Mouse (Mus musculus) limb, embryonic 14.5 days (tissue): ENCODE measurements around the gene Lmln. TPM values are rescaled to one million over a fixed set of nuclear protein-coding genes. Genes with fewer than 3 reads are reported as not detected.
"Not testable (repeated sequence)": the region's sequence is repeated elsewhere in the genome, so short reads cannot be mapped to it uniquely, and the experiment has no call there.

Experiments
- ATAC-seq: fragments of 200-750 bp; cut with Nextera tagmentation; 2 replicates; pipeline ENCODE4 v1.8.0; 2017; ENCODE audit warnings: low read depth, moderate number of reproducible peaks, moderate TSS enrichment; ENCODE audit not compliant: low FRiP score
- DNase-seq: peaks from one replicate; pipeline ENCODE4 v3.0.0-alpha.2; 2015; ENCODE audit warnings: low spot score
- H3K27ac ChIP-seq: fragments of 300-500 bp; sonication (generic); replicated peaks from 2 replicates; pipeline ENCODE4 v1.5.1; 2014; ENCODE audit warnings: low read depth, mild to moderate bottlenecking, low read length, moderate library complexity, mixed read lengths
- H3K27me3 ChIP-seq: fragments of 300-500 bp; sonication (generic); 2 replicates; pipeline ENCODE4 v1.6.1; 2014; ENCODE audit warnings: low read length, mixed read lengths; ENCODE audit not compliant: control insufficient read depth, insufficient read depth
- H3K36me3 ChIP-seq: fragments of 300-500 bp; sonication (generic); 2 replicates; pipeline ENCODE4 v1.6.1; 2014; ENCODE audit warnings: mild to moderate bottlenecking, low read length, moderate library complexity, mixed read lengths; ENCODE audit not compliant: control insufficient read depth, insufficient read depth
- H3K4me1 ChIP-seq: fragments of 300-500 bp; sonication (generic); 2 replicates; pipeline ENCODE4 v1.6.1; 2014; ENCODE audit warnings: antibody characterized with exemption, low read length, mixed read lengths; ENCODE audit not compliant: control insufficient read depth, insufficient read depth
- H3K4me2 ChIP-seq: fragments of 300-500 bp; sonication (generic); replicated peaks from 2 replicates; pipeline ENCODE4 v1.6.1; 2014; ENCODE audit warnings: low read depth, mild to moderate bottlenecking, low read length, moderate library complexity; ENCODE audit not compliant: severe bottlenecking
- H3K4me3 ChIP-seq: fragments of 300-500 bp; sonication (generic); replicated peaks from 2 replicates; pipeline ENCODE4 v1.5.1; 2014; ENCODE audit warnings: low read length
- H3K9ac ChIP-seq: fragments of 300-500 bp; sonication (generic); 2 replicates; pipeline ENCODE4 v1.6.1; 2014; ENCODE audit warnings: mild to moderate bottlenecking, low read depth, low read length, moderate library complexity; ENCODE audit not compliant: severe bottlenecking
- H3K9me3 ChIP-seq: fragments of 300-500 bp; sonication (generic); 2 replicates; pipeline ENCODE4 v1.6.1; 2016; ENCODE audit warnings: low read length; ENCODE audit not compliant: control insufficient read depth
- POLR2A ChIP-seq: fragments of 200-500 bp; IDR thresholded peaks from 2 replicates; pipeline ENCODE4 v1.8.0; 2012; ENCODE audit warnings: inconsistent platforms, mild to moderate bottlenecking, moderate library complexity, borderline replicate concordance; ENCODE audit not compliant: insufficient read depth, insufficient read length; ENCODE audit errors: extremely low read depth
- WGBS: fragments of 180-500 bp; shearing (Covaris S2); extraction: QIAGEN DNeasy Blood & Tissue Kit; methylation state at CpG from one replicate; pipeline ENCODE4 v1.1.7; 2014; 5-methylcytosine and 5-hydroxymethylcytosine counted together
- microRNA counts: library from miRNA; unstranded; fragments of <30 nt; microRNA quantifications from one replicate; lab custom pipeline; 2016
- microRNA-seq: library from miRNA; unstranded; fragments of <30 nt; microRNA quantifications from one replicate; pipeline ENCODE4, GENCODE M21; 2016
- polyA plus RNA-seq, 2 experiments: library from polyadenylated mRNA; depleted of rRNA in 1 of 2; stranded (reverse) in 1 of 2; unstranded in 1 of 2; fragments of >200 nt; fragmentation: Nextera tagmentation in 1 of 2; extraction: Ambion mirVana in 1 of 2; gene quantifications; 2 replicates each; pipeline versions ENCODE4 v1.2.1 to v1.2.3; 2012 to 2014

Lmln gene
- polyA plus RNA-seq, 2 experiments, result 1.9 to 3.6 TPM

DNA sequence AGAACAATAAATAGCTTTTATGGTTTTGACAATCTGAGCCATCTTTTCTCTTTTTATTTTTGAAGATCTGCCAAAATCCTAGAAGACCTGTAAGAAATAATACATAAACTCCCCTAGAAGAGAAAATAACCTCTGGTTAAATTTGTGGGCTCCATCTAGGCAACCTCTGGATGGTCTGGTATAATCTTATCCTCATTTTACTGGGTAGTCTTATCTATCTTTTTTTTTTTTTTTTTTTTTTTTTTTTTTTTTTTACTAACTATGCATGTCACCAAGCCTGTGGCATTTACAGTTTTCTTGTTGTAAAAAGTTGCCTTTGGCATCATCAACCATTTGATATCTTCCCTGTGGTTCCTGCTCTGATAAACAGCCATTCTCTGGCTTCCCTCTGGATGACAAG is 112.4 kb downstream of the Lmln start:
- Histone ChIP-seq H3K27ac (no peak overlapping the region), H3K4me2 (no peak overlapping the region), H3K9me3 (no peaks in the 10 kb centered on the region), H3K4me1 (no peaks in the 10 kb centered on the region), H3K9ac (no peak overlapping the region), H3K36me3 (no peaks in the 10 kb centered on the region), H3K27me3 (no peaks in the 10 kb centered on the region), H3K4me3 (no peak overlapping the region)
- no peak for ATAC-seq
- no peak for DNase-seq
- no peak for TF ChIP-seq POLR2A

DNA sequence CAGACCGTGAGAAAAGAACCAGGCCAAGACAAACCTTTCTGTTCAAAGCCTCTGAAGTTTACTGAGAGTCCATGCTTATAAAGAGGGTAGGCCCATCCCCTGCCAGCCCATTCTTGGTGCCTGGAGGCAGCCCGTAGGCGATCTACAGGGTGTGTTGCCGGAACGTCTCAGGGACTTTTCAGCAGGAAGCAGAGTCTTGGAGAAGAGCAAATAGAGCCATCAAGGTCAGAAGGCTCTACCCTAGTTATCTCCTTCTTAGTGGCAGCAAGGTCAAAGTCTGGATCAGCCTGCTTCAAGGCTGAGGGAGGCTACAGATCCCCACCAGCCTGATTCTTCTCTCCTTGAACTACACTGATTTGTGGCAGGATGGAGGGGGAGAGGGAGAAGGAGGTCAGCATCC is 114.5 kb downstream of the Lmln start:
- not testable (repeated sequence) for H3K4me2 ChIP-seq, H3K36me3 ChIP-seq, H3K4me1 ChIP-seq, H3K4me3 ChIP-seq, ATAC-seq, H3K9me3 ChIP-seq, DNase-seq, H3K9ac ChIP-seq, H3K27ac ChIP-seq, H3K27me3 ChIP-seq
- 81% methylated on average over 5 of the region's 5 CpGs for WGBS

MicroRNAs within 50 kb of the gene (microRNA counts, 519-probe panel; counts per million panel counts)
- not detected for microRNA mmu-miR-1947 (lab: Ali Mortazavi, UCI)

Small RNA genes lying within 50 kb of the gene (microRNA-seq; reads per million reads assigned to microRNA genes)
- gene Gm22231, result not detected
- gene Mir1947, result 2.3 reads per million, percentile 3 among the genes with 10 or more reads in this experiment

Other genes starting within 250 kb of the Lmln start
- 43.3 and 47.2 TPM in 2 replicates for gene Fyttd1, start 185.0 kb upstream of the Lmln start, polyA plus RNA-seq (2012; rRNA removed)
- gene Fyttd1, start 185.0 kb upstream of the Lmln start, polyA plus RNA-seq (2014; fragmentation: Nextera tagmentation; extraction: Ambion mirVana), result 113 and 128 TPM in 2 replicates
- gene Rubcn, start 184.8 kb upstream of the Lmln start, polyA plus RNA-seq (2012; rRNA removed), result 35.7 and 42.7 TPM in 2 replicates
- 19.6 and 20.3 TPM in 2 replicates for gene Rubcn, start 184.8 kb upstream of the Lmln start, polyA plus RNA-seq (2014; fragmentation: Nextera tagmentation; extraction: Ambion mirVana)
- gene Lrch3, start 148.4 kb upstream of the Lmln start, polyA plus RNA-seq (2012; rRNA removed), result 56.3 and 68.0 TPM in 2 replicates
- gene Lrch3, start 148.4 kb upstream of the Lmln start, polyA plus RNA-seq (2014; fragmentation: Nextera tagmentation; extraction: Ambion mirVana), result 24.9 and 30.4 TPM in 2 replicates
- gene Iqcg, start 6.3 kb upstream of the Lmln start, polyA plus RNA-seq (2012; rRNA removed), result 0.29 and 1.1 TPM in 2 replicates
- gene Iqcg, start 6.3 kb upstream of the Lmln start, polyA plus RNA-seq (2014; fragmentation: Nextera tagmentation; extraction: Ambion mirVana), result 0.95 and 2.1 TPM in 2 replicates
- gene Rpl35a, start 6.1 kb upstream of the Lmln start, polyA plus RNA-seq (2012; rRNA removed), result 974 and 1,399 TPM in 2 replicates
- gene Rpl35a, start 6.1 kb upstream of the Lmln start, polyA plus RNA-seq (2014; fragmentation: Nextera tagmentation; extraction: Ambion mirVana), result 967 and 1,006 TPM in 2 replicates
- gene Osbpl11, start 122.5 kb downstream of the Lmln start, polyA plus RNA-seq (2012; rRNA removed), result 14.6 and 15.4 TPM in 2 replicates
- 20.6 and 23.8 TPM in 2 replicates for gene Osbpl11, start 122.5 kb downstream of the Lmln start, polyA plus RNA-seq (2014; fragmentation: Nextera tagmentation; extraction: Ambion mirVana)
- 37.8 and 43.0 TPM in 2 replicates for gene Snx4, start 188.9 kb downstream of the Lmln start, polyA plus RNA-seq (2012; rRNA removed)
- gene Snx4, start 188.9 kb downstream of the Lmln start, polyA plus RNA-seq (2014; fragmentation: Nextera tagmentation; extraction: Ambion mirVana), result 95.6 and 96.6 TPM in 2 replicates